Mouse (Mus musculus) ES-Bruce4 (cell line): ENCODE measurements around the gene Klhdc8a.

Experiments
- EP300 ChIP-seq: IDR thresholded peaks from 2 replicates; pipeline ENCODE4 v1.6.1; 2011; ENCODE audit warnings: low read depth, low read length; ENCODE audit not compliant: insufficient read depth
- POLR2A ChIP-seq: IDR thresholded peaks from one replicate; pipeline ENCODE4 v1.8.1; 2011; ENCODE audit warnings: low read length; ENCODE audit not compliant: insufficient read depth

DNA sequence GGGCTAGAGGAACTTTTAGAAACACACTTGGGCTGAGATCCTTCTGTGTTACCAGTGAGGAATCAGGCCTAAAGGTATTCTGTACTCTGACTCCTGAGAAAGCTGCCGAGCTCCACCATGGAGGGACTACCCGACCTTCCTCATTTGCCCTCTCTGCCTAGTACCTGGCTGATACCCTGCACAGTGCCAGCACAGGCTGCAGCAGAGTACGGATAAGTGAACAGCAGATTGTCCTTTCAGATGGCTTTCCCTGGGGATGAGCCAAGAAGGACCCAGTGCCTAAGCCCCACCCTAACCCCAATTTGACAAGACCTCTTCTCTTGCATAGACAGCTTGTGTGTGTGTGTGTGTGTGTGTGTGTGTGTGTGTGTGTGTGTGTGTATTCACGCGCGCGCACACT is 10.2 kb downstream of the Klhdc8a start:
- TF ChIP-seq EP300: no peak
- TF ChIP-seq POLR2A: no peak
